In genomic region chr8:108573295-108574017, GRCm38 (mm10) we compare ENCODE assay signal across 12 mouse cellular contexts.
"Had no signal": no experiment of that assay in that cellular context is flagged by ENCODE, and none has a peak within 500 bp of the region (broad histone marks: within the 10 kb centered on the region; RNA-seq: fewer than 3 reads in every experiment).

No protein-coding gene starts in this region.

- DNase-seq: right cerebral cortex, postnatal 14 days had no signal

- H3K4me1 ChIP-seq: stomach, embryonic 15.5 days had no signal

- H3K27ac ChIP-seq: liver, embryonic 14.5 days; macrophage; midbrain, embryonic 13.5 days; midbrain, embryonic 15.5 days; neural tube, embryonic 13.5 days; neural tube, embryonic 15.5 days; stomach, embryonic 15.5 days had no signal

- H3K36me3 ChIP-seq: midbrain, embryonic 13.5 days; midbrain, embryonic 15.5 days; neural tube, embryonic 13.5 days; neural tube, embryonic 15.5 days; stomach, embryonic 15.5 days had no signal

- H3K4me2 ChIP-seq: lung, embryonic 14.5 days; midbrain, embryonic 11.5 days; midbrain, embryonic 13.5 days; midbrain, embryonic 15.5 days; neural tube, embryonic 13.5 days; neural tube, embryonic 15.5 days; stomach, embryonic 15.5 days had no signal

- H3K27me3 ChIP-seq: midbrain, embryonic 13.5 days; midbrain, embryonic 15.5 days; neural tube, embryonic 15.5 days; stomach, embryonic 15.5 days had no signal

- H3K4me3 ChIP-seq: megakaryocyte, embryonic 14.5 days; midbrain, embryonic 13.5 days; midbrain, embryonic 15.5 days; myocyte; neural tube, embryonic 13.5 days; neural tube, embryonic 15.5 days; stomach, embryonic 15.5 days had no signal

- ATAC-seq: midbrain, embryonic 13.5 days; midbrain, embryonic 15.5 days had no signal

- H3K9me3 ChIP-seq: midbrain, embryonic 13.5 days; midbrain, embryonic 15.5 days; neural tube, embryonic 13.5 days; neural tube, embryonic 15.5 days; stomach, embryonic 15.5 days had no signal

- H3K9ac ChIP-seq: liver, embryonic 14.5 days; lung, embryonic 14.5 days; midbrain, embryonic 13.5 days; midbrain, embryonic 15.5 days; neural tube, embryonic 13.5 days; neural tube, embryonic 15.5 days; stomach, embryonic 15.5 days had no signal
